In the genomic region with DNA sequence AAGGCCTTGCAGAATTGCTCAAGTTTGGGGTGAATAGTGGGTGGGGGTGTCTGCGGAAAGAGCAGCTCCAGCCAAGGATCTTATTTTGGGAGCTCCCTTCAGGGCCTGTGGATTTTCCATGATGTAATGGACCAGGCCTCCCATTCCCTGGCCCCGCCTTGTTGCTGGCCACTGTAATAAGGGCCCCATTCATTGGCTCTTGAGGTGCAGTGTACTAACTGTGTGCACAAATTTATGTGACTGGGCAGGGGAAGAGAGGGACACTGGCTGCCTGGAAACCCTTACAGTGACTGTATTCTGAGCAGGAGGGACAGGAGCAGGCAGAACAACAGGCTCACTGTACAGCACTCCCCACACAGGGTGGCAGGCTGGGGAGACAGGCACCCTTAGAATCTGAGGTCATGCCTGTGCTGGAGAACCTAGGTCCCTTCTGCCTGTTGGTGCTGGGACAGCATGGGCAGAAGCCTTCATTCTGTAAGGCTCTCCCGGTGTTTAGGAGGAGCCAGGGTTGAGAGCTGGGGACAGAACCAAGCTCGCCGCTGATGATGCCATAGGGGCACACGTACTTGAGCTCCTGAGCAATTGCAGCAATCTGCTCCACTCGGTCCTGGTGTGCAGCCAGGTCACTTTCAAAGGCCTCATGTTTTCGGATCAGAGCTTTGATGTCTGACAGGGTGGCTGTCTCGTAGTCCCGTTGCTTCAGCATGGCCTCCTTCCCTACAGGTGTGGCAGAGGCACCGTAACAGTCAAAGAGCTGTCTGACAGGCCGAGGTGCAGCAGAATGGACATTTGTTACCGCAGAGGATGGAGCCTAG, we compare ENCODE assay signal across 11 mouse cellular contexts. TPM values are rescaled to one million over a fixed set of nuclear protein-coding genes. Genes with fewer than 3 reads are reported as not detected.
A peak's percentile ranks its signal among the peaks of the same experiment; 100 is the strongest.
DNase-seq lines count a peak whose midpoint lies in the region; ATAC-seq and TF ChIP-seq lines count a peak whose summit lies in the region.
"Had no signal": no experiment of that assay in that cellular context is flagged by ENCODE, and none has a peak within 500 bp of the region (broad histone marks: within the 10 kb centered on the region; RNA-seq: fewer than 3 reads in every experiment).

No protein-coding gene starts in this region.

- no peak overlapping the region for H3K9ac ChIP-seq in forebrain, postnatal 0 days
- H3K9ac ChIP-seq in lung, embryonic 16.5 days (ENCODE audit: low read length), result no peak overlapping the region
- H3K9ac ChIP-seq in heart, embryonic 14.5 days (ENCODE audit: low read length), result peak overlapping the region; percentile 51

- no peak for TF ChIP-seq CTCF in forebrain, postnatal 0 days (IDR thresholded peaks at IDR 0.05; ENCODE audit: low read depth)

- H3K4me2 ChIP-seq in forebrain, postnatal 0 days (ENCODE audit: low read depth), result no peak overlapping the region
- H3K4me2 ChIP-seq in lung, embryonic 16.5 days (ENCODE audit: low read depth, low read length), result no peak overlapping the region
- H3K4me2 ChIP-seq in heart, embryonic 14.5 days (ENCODE audit: low read length), result no peak overlapping the region

- no peaks in the 10 kb centered on the region for H3K9me3 ChIP-seq in forebrain, postnatal 0 days (ENCODE audit: low read length)
- no peaks in the 10 kb centered on the region for H3K9me3 ChIP-seq in forebrain, embryonic 10.5 days
- no peaks in the 10 kb centered on the region for H3K9me3 ChIP-seq in lung, embryonic 16.5 days (ENCODE audit: control insufficient read depth, low read length)
- H3K9me3 ChIP-seq in heart, embryonic 14.5 days (ENCODE audit: control insufficient read depth, low read length), result no peaks in the 10 kb centered on the region

- H3K27ac ChIP-seq in forebrain, postnatal 0 days (ENCODE audit: low read depth, low read length), result no peak overlapping the region
- H3K27ac ChIP-seq in forebrain, embryonic 10.5 days, result no peak overlapping the region
- H3K27ac ChIP-seq in lung, embryonic 16.5 days (ENCODE audit: low read length), result no peak overlapping the region
- peak overlapping the region; percentile 81 to 91 for H3K27ac ChIP-seq in heart, embryonic 14.5 days (replicated peaks in 1 of 2; ENCODE audit: control insufficient read depth in 1 of 2, insufficient read depth in 1 of 2, low read depth in 2 of 2, low read length in 2 of 2)

- WGBS in forebrain, postnatal 0 days, result 88% methylated on average over 13 of the region's 13 CpGs
- WGBS in forebrain, embryonic 10.5 days, result 92% methylated on average over 13 of the region's 13 CpGs
- 87% methylated on average over 13 of the region's 13 CpGs for WGBS in lung, embryonic 16.5 days
- WGBS in heart, embryonic 14.5 days, result 71% methylated on average over 13 of the region's 13 CpGs

- peak; percentile 59 for ATAC-seq in forebrain, postnatal 0 days
- ATAC-seq in lung, embryonic 16.5 days (ENCODE audit: low read depth), result 0 out of 2 replicates have a peak, but pooled peaks have one; percentile 26
- peak; percentile 52 for ATAC-seq in heart, embryonic 14.5 days (ENCODE audit: insufficient number of reproducible peaks, insufficient read depth, low FRiP score, low read depth)

- no peak for DNase-seq in forebrain, postnatal 0 days
- no peak for DNase-seq in forebrain, embryonic 10.5 days (ENCODE audit: extremely low spot score, low spot score)
- no peak for DNase-seq in lung, postnatal 10 days
- DNase-seq in skeletal muscle tissue, adult 2 months (ENCODE audit: low read depth, low spot score), result peak; percentile 57
- no peak for DNase-seq in ovary, postnatal 10 days (ENCODE audit: low spot score)
- DNase-seq in left cerebral cortex, postnatal 36 days (ENCODE audit: low spot score in 2 of 2), result no peak
- DNase-seq: lung, adult 18-20 months had no signal

- H3K27me3 ChIP-seq in forebrain, postnatal 0 days (ENCODE audit: insufficient read depth, low read length), result no peaks in the 10 kb centered on the region
- H3K27me3 ChIP-seq in forebrain, embryonic 10.5 days (ENCODE audit: poor library complexity, severe bottlenecking), result no peaks in the 10 kb centered on the region
- H3K27me3 ChIP-seq in lung, embryonic 16.5 days (ENCODE audit: control insufficient read depth, insufficient read depth, low read depth, low read length), result no peaks in the 10 kb centered on the region
- H3K27me3 ChIP-seq in heart, embryonic 14.5 days (ENCODE audit: control insufficient read depth, insufficient read depth, low read length), result no peaks in the 10 kb centered on the region
- H3K27me3 ChIP-seq: CH12.LX had no signal

- H3K36me3 ChIP-seq in forebrain, postnatal 0 days (ENCODE audit: insufficient read depth), result peaks cover 94% of the 10 kb centered on the region
- H3K36me3 ChIP-seq in forebrain, embryonic 10.5 days (replicated peaks), result peaks cover 100% of the 10 kb centered on the region
- H3K36me3 ChIP-seq in lung, embryonic 16.5 days (ENCODE audit: control insufficient read depth, insufficient read depth, low read length), result peaks cover 78% of the 10 kb centered on the region
- peaks cover 100% of the 10 kb centered on the region for H3K36me3 ChIP-seq in heart, embryonic 14.5 days (ENCODE audit: control insufficient read depth, insufficient read depth, low read length)

- H3K4me3 ChIP-seq in forebrain, postnatal 0 days (ENCODE audit: low read depth, low read length), result no peak overlapping the region
- no peak overlapping the region for H3K4me3 ChIP-seq in forebrain, embryonic 10.5 days
- H3K4me3 ChIP-seq in lung, embryonic 16.5 days (ENCODE audit: low read length), result no peak overlapping the region
- no peak overlapping the region for H3K4me3 ChIP-seq in heart, embryonic 14.5 days (ENCODE audit: control insufficient read depth in 1 of 2, insufficient read depth in 1 of 2, low read depth in 1 of 2, low read length in 2 of 2)

- H3K4me1 ChIP-seq in forebrain, postnatal 0 days (ENCODE audit: insufficient read depth), result no peaks in the 10 kb centered on the region
- H3K4me1 ChIP-seq in forebrain, embryonic 10.5 days, result no peaks in the 10 kb centered on the region
- no peaks in the 10 kb centered on the region for H3K4me1 ChIP-seq in lung, embryonic 16.5 days (replicated peaks; ENCODE audit: control insufficient read depth, insufficient read depth, low read length)
- peaks cover 15 to 40% of the 10 kb centered on the region in 2 experiments for H3K4me1 ChIP-seq in heart, embryonic 14.5 days (ENCODE audit: control insufficient read depth in 2 of 2, insufficient read depth in 2 of 2, low read length in 2 of 2)

- intact Hi-C loops in left cerebral cortex, postnatal 36 days (cut with DNase I), result loop anchor here (2.0 kb wide), 2 partner anchors 21 to 61 kb away; a partner anchor contains a TSS

RNA-seq across cellular contexts. Expression of a gene that starts 20.3 kb away (rescaled TPM):
- not detected in 2 replicates for total RNA-seq in forebrain, postnatal 0 days (2014; rRNA removed)
- polyA plus RNA-seq in forebrain, postnatal 0 days (2015; fragmentation: Nextera tagmentation; extraction: Ambion mirVana), result 0.09 and 0.27 TPM in 2 replicates
- 0.21 and 0.43 TPM in 2 replicates for polyA plus RNA-seq in forebrain, embryonic 10.5 days (2016; fragmentation: Nextera tagmentation; extraction: Ambion mirVana)
- polyA plus RNA-seq in lung, embryonic 16.5 days (2015; fragmentation: Nextera tagmentation; extraction: Ambion mirVana), result 0.43 and 0.49 TPM in 2 replicates
- 0.27 and 0.46 TPM in 2 replicates for polyA plus RNA-seq in heart, embryonic 14.5 days (2014; fragmentation: Nextera tagmentation; extraction: Ambion mirVana)
- 1 to 10 TPM in 1 of 2 experiments, under 1 TPM in 1; 0.72 to 1.4 TPM for total RNA-seq in left cerebral cortex, postnatal 36 days (2021)
- total RNA-seq: hematopoietic stem cell, adult 5-6 weeks had no signal

RNA-seq across cellular contexts. Expression of a gene that starts 37.9 kb away (rescaled TPM):
- 2.8 and 10.4 TPM in 2 replicates for total RNA-seq in forebrain, postnatal 0 days (2014; rRNA removed)
- 3.5 and 3.8 TPM in 2 replicates for polyA plus RNA-seq in forebrain, postnatal 0 days (2015; fragmentation: Nextera tagmentation; extraction: Ambion mirVana)
- polyA plus RNA-seq in forebrain, embryonic 10.5 days (2016; fragmentation: Nextera tagmentation; extraction: Ambion mirVana), result 0.26 and 0.42 TPM in 2 replicates
- 1.0 and 2.8 TPM in 2 replicates for polyA plus RNA-seq in lung, embryonic 16.5 days (2015; fragmentation: Nextera tagmentation; extraction: Ambion mirVana)
- polyA plus RNA-seq in heart, embryonic 14.5 days (2014; fragmentation: Nextera tagmentation; extraction: Ambion mirVana), result 1.3 and 2.6 TPM in 2 replicates
- not detected for total RNA-seq in left cerebral cortex, postnatal 36 days (2021)
- total RNA-seq: CH12.LX; hematopoietic stem cell, adult 5-6 weeks had no signal

Comparison
In these comparisons a context has a peak if more than half of its experiments do, and no peak if none do; other contexts are left out.
1. H3K27ac ChIP-seq: peak in heart, embryonic 14.5 days (2 of 2); none in forebrain, postnatal 0 days (single experiment), forebrain, embryonic 10.5 days (single experiment) and lung, embryonic 16.5 days (single experiment).
2. Peak in every context shown above with its lines, with median percentiles within 50 percentile points of each other: ATAC-seq.